Mouse (Mus musculus) neutrophil, adult 5-6 weeks (primary cell): ENCODE results near the gene Moxd2. TPM values are rescaled to one million over a fixed set of nuclear protein-coding genes. Genes with fewer than 3 reads are reported as not detected.

Source experiments
- ATAC-seq: fragments of 151-379, 151-347 bp; 2 replicates; pipeline ENCODE4 v1.8.0; 2017; ENCODE audit warnings: mild to moderate bottlenecking, moderate TSS enrichment; ENCODE audit not compliant: insufficient number of reproducible peaks, poor library complexity, low FRiP score, severe bottlenecking; ENCODE audit errors: extremely low read depth
- total RNA-seq: library from RNA; stranded (forward); fragments of 200-1000 nt; gene quantifications from 2 replicates; pipeline ENCODE4 v1.2.3, GENCODE M21; 2017

Gene Moxd2
- total RNA-seq, result not detected in 2 replicates

DNA sequence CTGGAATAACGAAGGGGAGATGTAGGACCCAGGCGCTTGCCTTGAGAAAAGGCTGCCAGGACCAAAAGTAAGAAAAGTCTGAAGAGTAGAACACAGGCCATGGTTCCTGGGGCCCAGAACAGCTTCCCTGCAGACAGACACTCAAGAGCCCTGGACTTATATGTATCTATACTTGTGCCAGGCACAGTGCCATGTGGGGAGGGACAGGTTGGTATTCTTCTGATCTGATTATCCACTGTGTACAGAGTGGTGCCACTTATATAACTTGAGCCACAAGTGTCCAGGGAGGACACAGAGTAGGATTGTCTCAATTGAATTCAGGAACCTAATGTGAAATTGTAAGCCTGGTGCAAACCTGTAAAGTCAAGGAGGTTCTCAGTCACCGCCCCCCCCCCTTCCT, at the start of gene Moxd2:
Gene Moxd2, minus strand, starts transcription at position 101 of the 400 bp plus-strand sequence.
- ATAC-seq, result no peak

DNA sequence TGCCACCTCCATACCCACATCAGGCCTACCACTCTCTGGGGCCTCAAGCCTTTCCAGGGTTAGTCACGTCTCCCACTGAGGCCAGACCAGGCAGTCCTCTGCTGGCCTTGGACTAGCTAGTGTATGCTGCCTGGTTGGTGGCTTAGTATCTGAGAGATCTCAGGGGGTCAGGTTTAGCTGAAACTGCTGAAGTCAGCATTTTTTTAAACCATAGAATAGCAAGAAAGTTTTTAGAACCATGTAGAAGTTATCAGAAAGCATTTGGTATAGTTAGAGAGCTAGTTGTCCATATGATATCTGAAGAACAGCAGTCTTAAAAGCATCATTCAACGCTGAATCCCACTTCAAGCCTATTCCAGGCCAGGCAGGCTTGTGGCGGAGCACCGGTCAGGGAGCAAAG, 32.7 kb upstream of the Moxd2 start:
- ATAC-seq, result no peak

DNA sequence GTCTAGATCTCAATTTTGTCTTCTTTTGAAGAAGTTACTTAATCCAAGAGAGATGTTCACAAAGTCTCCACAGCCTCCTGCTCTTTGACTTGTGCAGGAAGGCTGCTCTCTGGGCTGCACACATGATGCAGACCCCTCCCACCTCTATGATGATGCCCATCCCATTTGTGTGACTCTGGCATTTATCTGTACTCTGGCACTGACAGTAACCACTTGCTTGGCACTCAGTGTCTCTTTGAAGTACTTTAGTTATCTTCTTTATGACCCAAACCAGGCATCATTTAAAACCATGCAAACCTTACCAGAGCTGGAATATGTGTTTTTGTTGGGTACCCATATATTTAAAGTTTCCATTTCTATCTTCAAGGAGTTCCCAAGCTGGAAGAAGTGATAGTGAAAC, 13.0 kb upstream of the Moxd2 start, which contains the start of gene Prss58:
Gene Prss58, minus strand, starts transcription at position 101 of the 400 bp plus-strand sequence.
- no peak for ATAC-seq

DNA sequence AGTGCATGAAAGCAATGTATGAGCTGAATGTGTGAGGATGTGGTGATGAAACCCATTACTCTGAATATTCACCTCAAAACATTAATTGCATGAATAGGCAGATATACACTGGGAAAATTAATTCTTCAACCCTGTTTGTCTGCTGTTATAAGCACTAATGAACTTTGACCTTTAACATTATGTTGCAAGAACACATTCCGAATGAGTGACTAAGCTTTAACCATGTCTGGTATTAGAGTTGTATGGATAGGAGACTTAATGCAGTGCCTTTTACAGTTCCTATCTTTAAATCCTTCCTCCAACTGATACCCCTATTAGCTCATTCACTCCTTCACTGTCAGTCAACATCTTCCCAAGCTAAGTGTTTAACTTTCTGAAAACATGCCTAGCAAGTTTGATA, 7.4 kb upstream of the Moxd2 start:
- no peak for ATAC-seq

DNA sequence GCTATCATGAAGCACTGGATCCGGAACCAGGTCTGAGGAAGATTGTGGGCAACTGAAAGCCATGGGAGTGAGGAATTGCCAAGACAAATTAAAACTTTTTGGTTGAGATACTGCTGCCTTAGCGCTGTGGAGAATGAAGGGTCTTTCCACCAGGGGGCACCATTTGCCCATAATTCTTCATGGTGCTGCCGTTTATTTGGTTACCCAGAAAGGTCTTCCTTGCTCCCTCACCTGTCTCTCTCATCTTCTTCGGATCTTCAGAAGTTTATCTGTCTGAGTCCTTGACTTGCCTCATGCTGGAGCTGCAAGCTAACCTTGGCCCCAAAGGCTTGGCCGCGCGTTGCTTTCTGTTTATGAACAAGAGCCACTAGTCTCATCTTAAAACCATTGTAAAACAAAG, 6.3 kb upstream of the Moxd2 start:
- peak; percentile 69 for ATAC-seq

DNA sequence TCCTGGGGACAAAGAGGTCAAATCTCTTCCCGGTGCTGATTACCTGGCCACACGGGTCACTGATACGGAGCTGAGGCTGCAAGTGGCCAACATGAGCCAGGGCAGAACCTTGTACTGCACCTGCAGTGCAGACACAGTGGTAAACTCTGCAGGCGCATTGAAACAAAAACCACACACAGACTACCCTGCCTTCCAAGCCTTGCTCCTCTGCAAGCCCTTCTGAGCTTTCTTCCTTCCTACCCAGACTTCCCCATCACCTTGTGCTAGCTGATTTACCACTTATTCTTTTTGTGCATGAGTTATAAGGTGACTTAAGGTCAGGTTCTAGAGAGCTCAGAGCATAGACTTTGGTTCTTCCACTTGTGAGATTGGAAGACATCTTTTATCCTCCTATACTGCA, 4.5 kb upstream of the Moxd2 start:
- ATAC-seq, result no peak

DNA sequence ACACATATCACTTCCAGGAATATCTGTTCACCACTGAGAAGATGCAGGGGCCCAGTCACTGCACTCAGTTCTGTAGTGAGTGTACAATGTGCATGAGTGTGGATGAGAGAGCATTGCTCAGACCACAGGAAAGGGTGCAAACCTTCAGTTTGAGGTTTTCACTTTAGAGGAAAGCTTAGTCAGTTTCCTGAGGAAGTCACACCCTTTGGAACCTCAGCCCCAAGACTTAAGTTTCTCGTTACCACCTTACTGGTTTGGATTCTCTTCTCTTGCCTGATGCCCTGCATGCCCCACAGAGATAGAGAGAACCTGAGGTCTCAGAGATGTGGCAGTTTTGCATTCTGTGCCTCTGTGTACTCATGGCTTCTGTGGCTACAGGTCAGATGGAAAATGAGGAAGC, 3.7 kb upstream of the Moxd2 start:
- peak; percentile 78 for ATAC-seq

DNA sequence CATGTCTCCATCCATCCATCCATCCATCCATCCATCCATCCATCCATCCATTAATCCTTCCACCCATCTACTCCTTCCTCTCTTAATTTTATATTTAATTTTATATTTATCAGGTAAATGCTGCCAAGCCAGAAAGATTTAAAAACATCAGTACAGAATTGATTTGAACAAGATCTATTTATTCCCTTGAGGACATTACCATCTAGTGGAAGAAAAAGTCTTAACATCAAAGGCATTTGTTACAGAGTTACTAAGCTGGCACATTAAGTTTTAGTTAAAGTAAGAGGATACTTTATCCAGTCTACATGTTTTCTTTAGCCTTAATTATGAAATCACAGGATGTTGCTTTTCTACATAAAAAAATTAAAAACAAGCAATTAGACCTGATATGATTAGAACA, 42.0 kb downstream of the Moxd2 start:
- no peak for ATAC-seq

Other genes with a start within 250 kb of the Moxd2 start
- gene Prss58, start 12.9 kb upstream of the Moxd2 start, total RNA-seq, result not detected in 2 replicates
- gene 1700074P13Rik, start 53.1 kb upstream of the Moxd2 start, total RNA-seq, result not detected in 2 replicates
- not detected in 2 replicates for gene Gm4744, start 64.4 kb upstream of the Moxd2 start, total RNA-seq
- not detected in 2 replicates for gene 1810009J06Rik, start 77.3 kb upstream of the Moxd2 start, total RNA-seq
- not detected in 2 replicates for gene Gm2663, start 112.0 kb upstream of the Moxd2 start, total RNA-seq
- not detected in 2 replicates for gene 2210010C04Rik, start 148.0 kb upstream of the Moxd2 start, total RNA-seq